Mouse (Mus musculus) kidney, embryonic 14.5 days (tissue): Measurements from ENCODE around the gene Igfn1. TPM values are rescaled to one million over a fixed set of nuclear protein-coding genes. Genes with fewer than 3 reads are reported as not detected.

Source experiments
- ATAC-seq: fragments of 200-750 bp; cut with Nextera tagmentation; 2 replicates; pipeline ENCODE4 v1.8.0; 2017; ENCODE audit warnings: moderate number of reproducible peaks, mild to moderate bottlenecking, moderate TSS enrichment, moderate library complexity; ENCODE audit not compliant: low FRiP score, low TSS enrichment
- H3K27ac ChIP-seq: fragments of 300-500 bp; sonication (generic); 2 replicates; pipeline ENCODE4 v1.5.1; 2014; ENCODE audit warnings: low read depth, mild to moderate bottlenecking, low read length, moderate library complexity, mixed read lengths
- H3K27me3 ChIP-seq: fragments of 300-500 bp; sonication (generic); 2 replicates; pipeline ENCODE4 v1.6.1; 2014; ENCODE audit warnings: mild to moderate bottlenecking, low read length; ENCODE audit not compliant: control insufficient read depth, insufficient read depth
- H3K36me3 ChIP-seq: fragments of 300-500 bp; sonication (generic); 2 replicates; pipeline ENCODE4 v1.6.1; 2014; ENCODE audit warnings: low read length, mixed read lengths; ENCODE audit not compliant: control insufficient read depth, insufficient read depth
- H3K4me1 ChIP-seq: fragments of 300-500 bp; sonication (generic); 2 replicates; pipeline ENCODE4 v1.6.1; 2014; ENCODE audit warnings: low read length, mixed read lengths; ENCODE audit not compliant: control insufficient read depth, insufficient read depth
- H3K4me2 ChIP-seq: fragments of 300-500 bp; sonication (generic); replicated peaks from 2 replicates; pipeline ENCODE4 v1.6.1; 2014; ENCODE audit warnings: low read depth, mild to moderate bottlenecking, low read length
- H3K4me3 ChIP-seq: fragments of 300-500 bp; sonication (generic); 2 replicates; pipeline ENCODE4 v1.5.1; 2014; ENCODE audit warnings: mild to moderate bottlenecking, low read length
- H3K9ac ChIP-seq: fragments of 300-500 bp; sonication (generic); 2 replicates; pipeline ENCODE4 v1.6.1; 2014; ENCODE audit warnings: low read depth, mild to moderate bottlenecking, low read length, moderate library complexity
- H3K9me3 ChIP-seq: fragments of 300-500 bp; sonication (generic); 2 replicates; pipeline ENCODE4 v1.6.1; 2016; ENCODE audit warnings: low read length; ENCODE audit not compliant: control insufficient read depth
- WGBS: fragments of 180-500 bp; shearing (Covaris S2); extraction: QIAGEN DNeasy Blood & Tissue Kit; methylation state at CpG from one replicate; pipeline ENCODE4 v1.1.7; 2014; 5-methylcytosine and 5-hydroxymethylcytosine counted together
- polyA plus RNA-seq: library from polyadenylated mRNA; unstranded; fragments of >200 nt; fragmentation: Nextera tagmentation; extraction: Ambion mirVana; gene quantifications from 2 replicates; pipeline ENCODE4 v1.2.1, GENCODE M21; 2014

The Igfn1 gene
- polyA plus RNA-seq, 1 experiment from 2014 or later = not detected

- no peak overlapping the region for H3K9ac ChIP-seq
- ATAC-seq = no peak
Observed at GRCm38 (mm10) chr1:136040874-136041273, 34.7 kb upstream of the Igfn1 start.

GRCm38 (mm10) chr1:136040452-136040851 lies 34.3 kb upstream of the Igfn1 start:
- no peak overlapping the region for H3K9ac ChIP-seq
- H3K36me3 ChIP-seq = peaks cover 3% of the 10 kb centered on the region; the same call in 1 of the 2 replicates
- no peak overlapping the region for H3K4me3 ChIP-seq
- H3K9me3 ChIP-seq = no peaks in the 10 kb centered on the region
- ATAC-seq = peak; percentile 78
- H3K4me2 ChIP-seq = no peak overlapping the region
- H3K27me3 ChIP-seq = no peaks in the 10 kb centered on the region; the same call in none of the 2 replicates
- no peak overlapping the region for H3K27ac ChIP-seq
- WGBS = 16% methylated on average over 11 of the region's 11 CpGs
- 0 out of 2 replicates have a peak, but pooled peaks cover 3% of the 10 kb centered on the region for H3K4me1 ChIP-seq

More at GRCm38 (mm10) chr1:136040874-136041273, 34.7 kb upstream of the Igfn1 start:
- no peaks in the 10 kb centered on the region; the same call in 1 of the 2 replicates for H3K36me3 ChIP-seq
- 30% methylated on average over 4 of the region's 4 CpGs for WGBS
- H3K4me3 ChIP-seq = no peak overlapping the region
- 0 out of 2 replicates have a peak, but pooled peaks cover 3% of the 10 kb centered on the region for H3K4me1 ChIP-seq
- no peaks in the 10 kb centered on the region for H3K9me3 ChIP-seq
- no peak overlapping the region for H3K4me2 ChIP-seq
- H3K27ac ChIP-seq = no peak overlapping the region
- H3K27me3 ChIP-seq = no peaks in the 10 kb centered on the region; the same call in none of the 2 replicates

- H3K9me3 ChIP-seq = no peaks in the 10 kb centered on the region
- no peaks in the 10 kb centered on the region; the same call in none of the 2 replicates for H3K27me3 ChIP-seq
- no peak overlapping the region for H3K27ac ChIP-seq
- no peak overlapping the region for H3K9ac ChIP-seq
- H3K4me1 ChIP-seq = 0 out of 2 replicates have a peak, but pooled peaks cover 3% of the 10 kb centered on the region
- H3K4me2 ChIP-seq = no peak overlapping the region
- 82% methylated on average over 5 of the region's 5 CpGs for WGBS
- H3K36me3 ChIP-seq = peaks cover 18% of the 10 kb centered on the region
- no peak for ATAC-seq
- H3K4me3 ChIP-seq = no peak overlapping the region
Observed at GRCm38 (mm10) chr1:136038746-136039538, 32.8 kb upstream of the Igfn1 start.

GRCm38 (mm10) chr1:136032961-136033360 lies 26.8 kb upstream of the Igfn1 start:
- no peak overlapping the region for H3K27ac ChIP-seq
- H3K4me1 ChIP-seq = no peaks in the 10 kb centered on the region
- no peak overlapping the region for H3K4me2 ChIP-seq
- H3K9ac ChIP-seq = no peak overlapping the region
- no peaks in the 10 kb centered on the region for H3K27me3 ChIP-seq
- no peak for ATAC-seq
- no peaks in the 10 kb centered on the region for H3K9me3 ChIP-seq
- H3K4me3 ChIP-seq = no peak overlapping the region
- 65% methylated on average over 7 of the region's 7 CpGs for WGBS
- H3K36me3 ChIP-seq = peaks cover 74% of the 10 kb centered on the region

- Histone ChIP-seq H3K4me1 (no peaks in the 10 kb centered on the region), H3K9ac (no peak overlapping the region), H3K27ac (no peak overlapping the region), H3K36me3 (peaks cover 87% of the 10 kb centered on the region), H3K9me3 (no peaks in the 10 kb centered on the region), H3K4me3 (no peak overlapping the region), H3K27me3 (no peaks in the 10 kb centered on the region), H3K4me2 (no peak overlapping the region)
- 71% methylated on average over 6 of the region's 8 CpGs for WGBS
- no peak for ATAC-seq
Observed at GRCm38 (mm10) chr1:136031697-136032096, 25.6 kb upstream of the Igfn1 start.

GRCm38 (mm10) chr1:136030201-136030600 lies 24.1 kb upstream of the Igfn1 start:
- peaks cover 96% of the 10 kb centered on the region for H3K36me3 ChIP-seq
- WGBS = 40% methylated on average over 7 of the region's 7 CpGs
- H3K9ac ChIP-seq = no peak overlapping the region
- no peaks in the 10 kb centered on the region for H3K9me3 ChIP-seq
- H3K4me3 ChIP-seq = no peak overlapping the region
- H3K27ac ChIP-seq = no peak overlapping the region
- H3K27me3 ChIP-seq = no peaks in the 10 kb centered on the region
- H3K4me2 ChIP-seq = no peak overlapping the region
- no peak for ATAC-seq
- H3K4me1 ChIP-seq = no peaks in the 10 kb centered on the region

- no peaks in the 10 kb centered on the region for H3K4me1 ChIP-seq
- ATAC-seq = peak; percentile 58
- 3% methylated on average over 24 of the region's 24 CpGs for WGBS
- H3K36me3 ChIP-seq = peaks cover 27% of the 10 kb centered on the region; the same call in 1 of the 2 replicates
- peak overlapping the region; percentile 84 for H3K4me2 ChIP-seq
- H3K27ac ChIP-seq = peak overlapping the region; percentile 44
- H3K9ac ChIP-seq = peak overlapping the region; percentile 83
- H3K27me3 ChIP-seq = no peaks in the 10 kb centered on the region
- H3K9me3 ChIP-seq = no peaks in the 10 kb centered on the region
- peak overlapping the region; percentile 85 for H3K4me3 ChIP-seq
Observed at GRCm38 (mm10) chr1:136018390-136019189, 12.4 kb upstream of the Igfn1 start.

- H3K9ac ChIP-seq = peak overlapping the region; percentile 83
- under 1% methylated on average over 22 of the region's 22 CpGs for WGBS
- peak; percentile 99 for ATAC-seq
- H3K27me3 ChIP-seq = no peaks in the 10 kb centered on the region
- peak overlapping the region; percentile 85 for H3K4me3 ChIP-seq
- H3K27ac ChIP-seq = peak overlapping the region; percentile 44
- H3K36me3 ChIP-seq = peaks cover 27% of the 10 kb centered on the region; the same call in 1 of the 2 replicates
- peak overlapping the region; percentile 84 for H3K4me2 ChIP-seq
- no peaks in the 10 kb centered on the region for H3K4me1 ChIP-seq
- H3K9me3 ChIP-seq = no peaks in the 10 kb centered on the region
Observed at GRCm38 (mm10) chr1:136017907-136018313, 11.8 kb upstream of the Igfn1 start.
